Mouse (Mus musculus) lung, postnatal 0 days (tissue): ENCODE data around the gene Gtf3c5.

ENCODE experiments used
- CTCF ChIP-seq: IDR thresholded peaks from 2 replicates; pipeline ENCODE4 v1.5.1; 2016; ENCODE audit warnings: antibody characterized with exemption, mild to moderate bottlenecking
- EP300 ChIP-seq: IDR thresholded peaks from 2 replicates; pipeline ENCODE4 v1.6.1; 2016; ENCODE audit warnings: antibody characterized with exemption, mild to moderate bottlenecking, control low read depth

- TF ChIP-seq CTCF (no peak), EP300 (no peak)
Measured at GRCm38 (mm10) chr2:28583651-28584050, at the start of gene Gtf3c5.
